Mouse (Mus musculus) gastrocnemius, postnatal 14 days (tissue): ENCODE results near the gene H2-DMa. TPM values are rescaled to one million over a fixed set of nuclear protein-coding genes. Genes with fewer than 3 reads are reported as not detected.
A peak's percentile ranks its signal among the peaks of the same experiment; 100 is the strongest.

Experiments
- DNase-seq: peaks from one replicate; pipeline ENCODE4 v3.0.0; 2021; ENCODE audit warnings: mixed read lengths
- intact Hi-C: fragments of 180-260 bp; cut with DNase I; formaldehyde crosslinking; loops from one replicate; pipeline ENCODE4 v1.15.1; 2025; ENCODE audit warnings: low total_unique reads
- total RNA-seq, 2 experiments: library from RNA; stranded (reverse); gene quantifications; 2 replicates each; pipeline ENCODE4 v1.2.3; 2021

The H2-DMa gene
- total RNA-seq, 2 experiments from 2014 or later, result 2.3 to 3.6 TPM

GRCm38 (mm10) chr17:34101185-34101584 is 18.2 kb upstream of the H2-DMa start:
- no peak for DNase-seq
- intact Hi-C loops, result loop anchor here (5.0 kb wide), 1 partner anchor 66 kb away; no protein-coding TSS in a partner anchor

GRCm38 (mm10) chr17:34101604-34102032 is 17.7 kb upstream of the H2-DMa start:
- DNase-seq, result peak; percentile 92
- intact Hi-C loops, result loop anchor here (5.0 kb wide), 1 partner anchor 66 kb away; no protein-coding TSS in a partner anchor

GRCm38 (mm10) chr17:34102831-34103230 is 16.5 kb upstream of the H2-DMa start:
- no peak for DNase-seq
- intact Hi-C loops, result loop anchor here (5.0 kb wide), 1 partner anchor 64 kb away; no protein-coding TSS in a partner anchor

- intact Hi-C loops, result loop anchor here (5.0 kb wide), 1 partner anchor 62 kb away; no protein-coding TSS in a partner anchor
- no peak for DNase-seq
These were observed 14.5 kb upstream of the H2-DMa start for GRCm38 (mm10) chr17:34104804-34105203.

GRCm38 (mm10) chr17:34106555-34106954 is 12.8 kb upstream of the H2-DMa start:
- intact Hi-C loops, result no loop called here
- no peak for DNase-seq

- DNase-seq, result no peak
- intact Hi-C loops, result no loop called here
These were observed 12.1 kb upstream of the H2-DMa start for GRCm38 (mm10) chr17:34107109-34107867.

- no peak for DNase-seq
- intact Hi-C loops, result no loop called here
These were observed 10.9 kb upstream of the H2-DMa start for GRCm38 (mm10) chr17:34108460-34108859.

- intact Hi-C loops, result no loop called here
These were observed 10.1 kb upstream of the H2-DMa start for GRCm38 (mm10) chr17:34109038-34109805.

GRCm38 (mm10) chr17:34109806-34110195 is 9.5 kb upstream of the H2-DMa start:
- no peak for DNase-seq
- intact Hi-C loops, result no loop called here

More at GRCm38 (mm10) chr17:34109038-34109805, 10.1 kb upstream of the H2-DMa start:
- no peak for DNase-seq

- intact Hi-C loops, result no loop called here
- DNase-seq, result no peak
These were observed 9.0 kb upstream of the H2-DMa start for GRCm38 (mm10) chr17:34110309-34110708.

- intact Hi-C loops, result no loop called here
- DNase-seq, result no peak
These were observed 5.2 kb upstream of the H2-DMa start for GRCm38 (mm10) chr17:34114114-34114513.

GRCm38 (mm10) chr17:34116736-34117370 is 2.5 kb upstream of the H2-DMa start:
- intact Hi-C loops, result no loop called here

GRCm38 (mm10) chr17:34117421-34118112 is 1.8 kb upstream of the H2-DMa start:
- intact Hi-C loops, result no loop called here
- DNase-seq, result no peak

More at GRCm38 (mm10) chr17:34116736-34117370, 2.5 kb upstream of the H2-DMa start:
- DNase-seq, result no peak

GRCm38 (mm10) chr17:34118113-34118872 is 1.0 kb upstream of the H2-DMa start:
- peak; percentile 43 for DNase-seq
- intact Hi-C loops, result no loop called here

- no peak for DNase-seq
- intact Hi-C loops, result no loop called here
These were observed 480 bp upstream of the H2-DMa start for GRCm38 (mm10) chr17:34118873-34119248.

- intact Hi-C loops, result no loop called here
- peak; percentile 94 for DNase-seq
These were observed 911 bp downstream of the H2-DMa start for GRCm38 (mm10) chr17:34120180-34120723.

- peak; percentile 92 for DNase-seq
- intact Hi-C loops, result no loop called here
These were observed 1.5 kb downstream of the H2-DMa start for GRCm38 (mm10) chr17:34120814-34121171.

GRCm38 (mm10) chr17:34121172-34121878 is 2.0 kb downstream of the H2-DMa start:
- intact Hi-C loops, result no loop called here
- peak; percentile 92 for DNase-seq
